Mouse (Mus musculus): ENCODE results near the gene Gpc6. TPM values are rescaled to one million over a fixed set of nuclear protein-coding genes. Genes with fewer than 3 reads are reported as not detected.

Gene Gpc6
- total RNA-seq, 2 experiments from 2014 or later, result 11.0 to 13.5 TPM

GRCm38 (mm10) chr14:116945975-116946374, 20.9 kb downstream of the Gpc6 start:
- DNase-seq (ENCODE audit: low spot score), result no peak
- intact Hi-C loops (cut with DNase I), result no loop called here

- intact Hi-C loops (cut with DNase I), result no loop called here
- no peak for DNase-seq (ENCODE audit: low spot score)
These were observed 22.3 kb downstream of the Gpc6 start for GRCm38 (mm10) chr14:116947461-116947860.

GRCm38 (mm10) chr14:116947939-116948591, 22.9 kb downstream of the Gpc6 start:
- no peak for DNase-seq (ENCODE audit: low spot score)
- intact Hi-C loops (cut with DNase I), result no loop called here

GRCm38 (mm10) chr14:116957154-116957553, 32.0 kb downstream of the Gpc6 start:
- intact Hi-C loops (cut with DNase I), result no loop called here
- DNase-seq (ENCODE audit: low spot score), result no peak

GRCm38 (mm10) chr14:116964837-116965236, 39.7 kb downstream of the Gpc6 start:
- intact Hi-C loops (cut with DNase I), result no loop called here
- DNase-seq (ENCODE audit: low spot score), result no peak

- intact Hi-C loops (cut with DNase I), result no loop called here
- no peak for DNase-seq (ENCODE audit: low spot score)
These were observed 49.6 kb downstream of the Gpc6 start for GRCm38 (mm10) chr14:116974708-116975107.

GRCm38 (mm10) chr14:116975224-116975623, 50.1 kb downstream of the Gpc6 start:
- DNase-seq (ENCODE audit: low spot score), result no peak
- intact Hi-C loops (cut with DNase I), result no loop called here

GRCm38 (mm10) chr14:116977259-116977658, 52.1 kb downstream of the Gpc6 start:
- DNase-seq (ENCODE audit: low spot score), result no peak
- intact Hi-C loops (cut with DNase I), result no loop called here

GRCm38 (mm10) chr14:116979714-116980382, 54.7 kb downstream of the Gpc6 start:
- DNase-seq (ENCODE audit: low spot score), result no peak
- intact Hi-C loops (cut with DNase I), result no loop called here

GRCm38 (mm10) chr14:116981711-116982110, 56.6 kb downstream of the Gpc6 start:
- intact Hi-C loops (cut with DNase I), result no loop called here
- DNase-seq (ENCODE audit: low spot score), result no peak

- intact Hi-C loops (cut with DNase I), result no loop called here
- no peak for DNase-seq (ENCODE audit: low spot score)
These were observed 62.2 kb downstream of the Gpc6 start for GRCm38 (mm10) chr14:116987341-116987740.

- intact Hi-C loops (cut with DNase I), result no loop called here
- no peak for DNase-seq (ENCODE audit: low spot score)
These were observed 75.3 kb downstream of the Gpc6 start for GRCm38 (mm10) chr14:117000376-117000775.

GRCm38 (mm10) chr14:117002313-117002712, 77.2 kb downstream of the Gpc6 start:
- DNase-seq (ENCODE audit: low spot score), result no peak
- intact Hi-C loops (cut with DNase I), result no loop called here

GRCm38 (mm10) chr14:117008781-117009180, 83.7 kb downstream of the Gpc6 start:
- intact Hi-C loops (cut with DNase I), result no loop called here

GRCm38 (mm10) chr14:117012969-117013368, 87.9 kb downstream of the Gpc6 start:
- DNase-seq (ENCODE audit: low spot score), result no peak
- intact Hi-C loops (cut with DNase I), result no loop called here

More at GRCm38 (mm10) chr14:117008781-117009180, 83.7 kb downstream of the Gpc6 start:
- no peak for DNase-seq (ENCODE audit: low spot score)

- DNase-seq (ENCODE audit: low spot score), result no peak
- intact Hi-C loops (cut with DNase I), result no loop called here
These were observed 88.5 kb downstream of the Gpc6 start for GRCm38 (mm10) chr14:117013554-117014117.

GRCm38 (mm10) chr14:117015333-117015922, 90.3 kb downstream of the Gpc6 start:
- intact Hi-C loops (cut with DNase I), result no loop called here
- no peak for DNase-seq (ENCODE audit: low spot score)

GRCm38 (mm10) chr14:117022180-117022799, 97.2 kb downstream of the Gpc6 start:
- intact Hi-C loops (cut with DNase I), result no loop called here
- no peak for DNase-seq (ENCODE audit: low spot score)

- intact Hi-C loops (cut with DNase I), result no loop called here
- DNase-seq (ENCODE audit: low spot score), result no peak
These were observed 109.0 kb downstream of the Gpc6 start for GRCm38 (mm10) chr14:117034146-117034545.

- intact Hi-C loops (cut with DNase I), result no loop called here
- no peak for DNase-seq (ENCODE audit: low spot score)
These were observed 115.9 kb downstream of the Gpc6 start for GRCm38 (mm10) chr14:117041017-117041416.

- no peak for DNase-seq (ENCODE audit: low spot score)
- intact Hi-C loops (cut with DNase I), result no loop called here
These were observed 123.8 kb downstream of the Gpc6 start for GRCm38 (mm10) chr14:117048951-117049350.

Measured in heart, postnatal 25 days (tissue).